Mouse (Mus musculus) limb, embryonic 15.5 days (tissue): ENCODE results near the gene Igsf9. TPM values are rescaled to one million over a fixed set of nuclear protein-coding genes. Genes with fewer than 3 reads are reported as not detected.

Experiments
- ATAC-seq: fragments of 200-750 bp; cut with Nextera tagmentation; 2 replicates; pipeline ENCODE4 v1.8.0; 2017; ENCODE audit warnings: low read depth, moderate TSS enrichment; ENCODE audit not compliant: insufficient number of reproducible peaks, low FRiP score, low TSS enrichment
- H3K27ac ChIP-seq: fragments of 300-500 bp; sonication (generic); 2 replicates; pipeline ENCODE4 v1.5.1; 2015; ENCODE audit warnings: moderate library complexity, mild to moderate bottlenecking, inconsistent platforms
- H3K27me3 ChIP-seq: fragments of 300-500 bp; sonication (generic); 2 replicates; pipeline ENCODE4 v1.6.1; 2015; ENCODE audit warnings: inconsistent platforms
- H3K36me3 ChIP-seq: fragments of 300-500 bp; sonication (generic); 2 replicates; pipeline ENCODE4 v1.6.1; 2015; ENCODE audit warnings: inconsistent platforms
- H3K4me1 ChIP-seq: fragments of 300-500 bp; sonication (generic); 2 replicates; pipeline ENCODE4 v1.6.1; 2015; ENCODE audit warnings: inconsistent platforms
- H3K4me2 ChIP-seq: fragments of 300-500 bp; sonication (generic); 2 replicates; pipeline ENCODE4 v1.6.1; 2015; ENCODE audit warnings: mild to moderate bottlenecking, inconsistent platforms
- H3K4me3 ChIP-seq: fragments of 300-500 bp; sonication (generic); 2 replicates; pipeline ENCODE4 v1.5.1; 2015; ENCODE audit warnings: mild to moderate bottlenecking, inconsistent platforms
- H3K9ac ChIP-seq: fragments of 300-500 bp; sonication (generic); 2 replicates; pipeline ENCODE4 v1.6.1; 2015; ENCODE audit warnings: inconsistent platforms
- H3K9me3 ChIP-seq: fragments of 300-500 bp; sonication (generic); 2 replicates; pipeline ENCODE4 v1.6.1; 2016; ENCODE audit warnings: inconsistent platforms
- WGBS: fragments of 180-500 bp; shearing (Covaris S2); methylation state at CpG from one replicate; pipeline ENCODE4 v1.1.7; 2015; 5-methylcytosine and 5-hydroxymethylcytosine counted together
- polyA plus RNA-seq: library from polyadenylated mRNA; unstranded; fragments of >200 nt; fragmentation: Nextera tagmentation; extraction: Ambion mirVana; gene quantifications from 2 replicates; pipeline ENCODE4 v1.2.1, GENCODE M21; 2015

The Igsf9 gene
- polyA plus RNA-seq, 1 experiment from 2014 or later = 41.0 TPM

DNA sequence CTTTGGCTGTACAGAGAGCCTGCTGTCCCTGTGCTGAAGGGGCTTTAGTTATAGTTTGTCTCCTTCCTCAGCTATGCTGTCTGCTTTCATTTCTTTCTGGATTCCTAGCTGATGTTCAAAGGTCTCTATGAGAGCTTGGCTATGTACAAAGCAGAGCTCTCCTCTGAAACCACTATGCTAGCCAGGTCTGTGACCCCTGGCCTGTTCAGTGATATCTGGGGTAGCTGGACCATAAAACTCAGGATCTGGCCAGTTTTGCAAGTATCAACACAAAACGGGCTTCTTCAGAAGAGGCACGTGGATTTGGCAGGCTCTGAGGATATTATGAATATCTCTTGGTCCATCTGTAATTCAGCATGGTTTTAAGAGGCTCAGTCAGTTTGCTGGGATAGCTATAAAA lies 28.7 kb upstream of the Igsf9 start:
- Histone ChIP-seq H3K27me3 (no peaks in the 10 kb centered on the region), H3K4me3 (no peak overlapping the region), H3K4me1 (0 out of 2 replicates have a peak, but pooled peaks cover 2% of the 10 kb centered on the region), H3K9me3 (no peaks in the 10 kb centered on the region), H3K9ac (no peak overlapping the region), H3K36me3 (no peaks in the 10 kb centered on the region), H3K4me2 (no peak overlapping the region), H3K27ac (no peak overlapping the region)
- WGBS = 64% methylated on average over 2 of the region's 2 CpGs
- no peak for ATAC-seq

DNA sequence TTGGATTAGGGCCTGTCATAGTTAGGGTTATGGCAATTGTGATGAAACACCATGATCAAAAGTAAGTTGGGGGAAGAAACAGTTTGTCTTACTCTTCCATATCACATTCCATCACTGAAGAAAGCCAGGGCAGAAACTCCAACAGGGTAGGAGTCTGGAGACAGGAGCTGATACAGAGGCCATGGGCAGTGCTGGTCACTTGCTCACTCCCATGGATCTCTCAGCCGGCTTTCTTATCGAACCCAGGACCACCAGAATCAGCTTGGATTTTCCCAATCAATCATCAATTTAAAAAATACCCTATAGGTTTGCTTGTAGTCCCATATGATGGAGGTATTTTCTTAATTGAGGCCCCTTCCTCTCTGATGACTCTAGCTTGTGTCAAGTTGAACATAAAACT lies 27.8 kb upstream of the Igsf9 start:
- H3K4me3 ChIP-seq = no peak overlapping the region
- no peak overlapping the region for H3K27ac ChIP-seq
- H3K36me3 ChIP-seq = no peaks in the 10 kb centered on the region
- no peak overlapping the region for H3K9ac ChIP-seq
- no peaks in the 10 kb centered on the region for H3K9me3 ChIP-seq
- 0 out of 2 replicates have a peak, but pooled peaks cover 2% of the 10 kb centered on the region for H3K4me1 ChIP-seq
- WGBS = 88% methylated on average over 2 of the region's 2 CpGs
- no peak overlapping the region for H3K4me2 ChIP-seq
- no peak for ATAC-seq
- no peaks in the 10 kb centered on the region for H3K27me3 ChIP-seq

DNA sequence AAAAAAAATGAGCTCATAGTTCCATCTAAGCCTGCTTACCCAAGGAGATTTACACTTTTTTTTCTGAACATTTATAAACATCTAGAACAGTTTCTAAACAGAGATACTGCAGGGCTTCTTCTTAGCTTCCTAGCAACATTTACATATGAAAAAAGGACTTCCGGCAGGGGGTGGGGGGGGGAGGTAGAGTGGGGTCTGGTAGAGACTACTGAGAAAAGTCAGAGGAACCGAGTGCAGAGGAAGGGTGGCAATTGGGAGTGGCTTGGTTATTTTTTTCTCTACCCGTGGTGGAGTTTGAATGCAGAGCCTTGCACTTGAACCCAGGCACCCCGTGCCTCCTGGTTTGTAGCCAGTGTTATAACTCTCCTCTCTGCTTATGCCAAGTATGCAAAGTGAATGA lies 26.2 kb upstream of the Igsf9 start:
- H3K4me3 ChIP-seq = no peak overlapping the region
- no peaks in the 10 kb centered on the region for H3K27me3 ChIP-seq
- no peak overlapping the region for H3K27ac ChIP-seq
- WGBS = 23% methylated on average over 4 of the region's 4 CpGs
- 0 out of 2 replicates have a peak, but pooled peaks cover 2% of the 10 kb centered on the region for H3K4me1 ChIP-seq
- ATAC-seq = no peak
- no peaks in the 10 kb centered on the region for H3K36me3 ChIP-seq
- H3K9ac ChIP-seq = no peak overlapping the region
- no peaks in the 10 kb centered on the region for H3K9me3 ChIP-seq
- H3K4me2 ChIP-seq = no peak overlapping the region

DNA sequence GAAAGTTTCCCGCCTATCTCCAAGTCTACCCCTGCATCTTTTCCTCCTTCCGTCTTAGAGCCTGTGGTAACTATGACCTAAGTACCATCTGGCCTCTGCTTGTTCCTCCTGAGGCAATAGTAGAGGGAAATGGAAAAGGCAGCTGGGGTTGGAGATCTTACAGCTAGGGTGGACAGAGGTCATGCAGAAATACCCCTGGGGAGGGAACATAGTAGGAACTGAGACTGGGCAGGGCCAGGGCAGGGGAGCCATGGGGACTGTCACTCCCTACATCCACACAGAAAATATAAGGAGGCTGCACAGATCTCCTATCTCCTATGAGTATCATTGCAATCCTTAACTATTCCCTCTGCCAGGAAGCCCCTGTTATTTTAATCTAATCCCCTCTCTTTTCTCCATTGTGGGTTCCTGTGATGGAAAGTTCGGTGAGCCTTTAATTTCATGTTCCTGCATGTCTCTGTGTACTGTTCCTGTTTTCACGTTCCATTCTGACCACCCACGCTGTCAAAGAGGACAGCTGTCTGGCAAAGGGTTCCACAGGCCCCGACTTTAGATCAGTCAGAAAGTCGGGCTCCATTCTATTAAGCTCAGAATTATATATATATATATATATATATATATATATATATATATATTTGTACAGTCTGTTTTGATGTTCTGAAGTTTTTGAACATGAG lies 25.4 kb upstream of the Igsf9 start:
- WGBS = 57% methylated on average over 7 of the region's 7 CpGs
- Histone ChIP-seq H3K9ac (no peak overlapping the region), H3K9me3 (no peaks in the 10 kb centered on the region), H3K36me3 (no peaks in the 10 kb centered on the region), H3K4me2 (no peak overlapping the region), H3K4me1 (0 out of 2 replicates have a peak, but pooled peaks cover 2% of the 10 kb centered on the region), H3K27ac (no peak overlapping the region), H3K27me3 (no peaks in the 10 kb centered on the region), H3K4me3 (no peak overlapping the region)
- ATAC-seq = no peak

DNA sequence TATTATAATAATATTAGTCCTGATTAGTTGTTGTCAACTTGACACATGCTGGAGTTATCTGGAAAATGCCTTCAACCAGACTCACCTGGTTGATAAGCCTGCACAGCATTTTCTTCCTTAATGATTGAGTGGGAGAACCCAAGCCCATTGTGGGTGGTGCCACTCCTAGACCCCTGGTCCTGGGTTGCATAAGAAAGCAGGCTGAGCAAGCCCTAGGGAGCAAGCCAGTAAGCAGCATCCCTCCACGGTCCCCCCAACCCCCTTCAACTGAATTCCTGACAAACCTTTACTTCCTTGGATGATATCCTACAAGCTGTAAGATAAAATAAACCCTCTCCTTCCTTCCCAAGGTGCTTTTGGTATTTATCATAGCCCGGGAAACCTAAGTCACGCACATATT lies 24.4 kb upstream of the Igsf9 start:
- H3K9me3 ChIP-seq = no peaks in the 10 kb centered on the region
- H3K4me3 ChIP-seq = no peak overlapping the region
- 0 out of 2 replicates have a peak, but pooled peaks cover 2% of the 10 kb centered on the region for H3K4me1 ChIP-seq
- no peaks in the 10 kb centered on the region for H3K36me3 ChIP-seq
- no peak for ATAC-seq
- H3K9ac ChIP-seq = no peak overlapping the region
- no peak overlapping the region for H3K4me2 ChIP-seq
- H3K27ac ChIP-seq = no peak overlapping the region
- H3K27me3 ChIP-seq = no peaks in the 10 kb centered on the region
- WGBS = 89% methylated on average over 3 of the region's 3 CpGs

DNA sequence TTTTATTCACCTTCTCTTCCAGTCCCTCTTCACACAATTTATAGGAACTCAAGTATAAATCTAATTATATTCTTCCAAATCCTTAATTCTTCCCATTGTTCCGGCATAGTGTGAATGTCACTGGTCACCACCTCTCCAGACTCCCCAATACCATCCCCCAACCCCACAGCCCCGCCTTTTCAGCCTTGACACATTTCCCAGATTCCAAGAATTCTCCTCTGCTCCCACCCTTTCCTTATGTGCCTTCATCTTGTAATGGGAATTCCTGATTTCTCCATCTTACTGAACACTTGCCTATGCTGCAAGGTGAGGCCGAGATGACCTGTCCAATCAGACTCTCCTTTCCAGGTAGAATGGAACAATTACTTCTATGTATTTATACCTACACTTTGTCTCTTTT lies 23.5 kb upstream of the Igsf9 start:
- WGBS = 78% methylated on average over 3 of the region's 3 CpGs
- Histone ChIP-seq H3K36me3 (no peaks in the 10 kb centered on the region), H3K27me3 (no peaks in the 10 kb centered on the region), H3K9ac (no peak overlapping the region), H3K4me1 (0 out of 2 replicates have a peak, but pooled peaks cover 2% of the 10 kb centered on the region), H3K4me3 (no peak overlapping the region), H3K27ac (no peak overlapping the region), H3K4me2 (no peak overlapping the region), H3K9me3 (no peaks in the 10 kb centered on the region)
- no peak for ATAC-seq

DNA sequence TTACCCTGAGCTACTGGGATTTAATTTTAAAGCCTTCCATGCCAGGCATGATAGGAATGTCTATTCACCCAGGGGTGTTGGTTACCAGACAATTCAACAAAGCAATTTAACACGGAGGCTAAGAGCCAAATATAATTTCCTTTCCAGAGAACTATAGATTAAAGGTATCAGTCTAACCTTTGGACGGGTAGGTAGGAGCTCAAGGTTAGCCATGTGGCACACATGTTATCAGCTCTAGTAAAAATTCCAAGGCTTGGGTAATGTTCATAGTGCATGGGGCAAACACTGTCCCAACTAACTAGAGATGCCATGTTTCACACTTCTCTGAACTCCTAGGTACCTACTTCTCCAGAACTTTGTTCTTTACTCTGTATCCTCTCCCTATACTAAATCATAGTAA lies 20.0 kb upstream of the Igsf9 start:
- H3K27me3 ChIP-seq = no peaks in the 10 kb centered on the region
- H3K9ac ChIP-seq = no peak overlapping the region
- no peaks in the 10 kb centered on the region for H3K4me1 ChIP-seq
- no peaks in the 10 kb centered on the region for H3K36me3 ChIP-seq
- no peaks in the 10 kb centered on the region for H3K9me3 ChIP-seq
- H3K4me3 ChIP-seq = no peak overlapping the region
- WGBS = 44% methylated on average over 2 of the region's 2 CpGs
- H3K4me2 ChIP-seq = no peak overlapping the region
- ATAC-seq = no peak
- no peak overlapping the region for H3K27ac ChIP-seq

DNA sequence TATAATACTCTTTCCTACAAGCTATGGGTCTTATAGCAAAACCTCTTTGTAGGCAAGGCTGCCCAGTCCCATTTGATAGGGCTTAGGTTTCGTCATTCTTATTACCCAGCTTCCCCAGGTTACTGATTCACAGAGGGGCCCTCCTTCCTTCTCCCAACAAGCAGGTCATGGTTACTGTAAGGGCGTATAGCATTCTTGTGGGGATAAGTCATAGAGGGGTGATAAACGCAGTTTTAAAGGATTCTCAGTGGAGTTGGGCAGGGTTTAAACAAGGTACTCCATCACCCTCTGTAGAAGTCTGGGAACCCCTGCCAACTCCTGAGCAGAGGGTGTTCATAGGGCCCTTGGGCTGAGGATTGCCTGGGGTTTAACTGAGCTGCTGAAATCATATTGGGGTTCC lies 19.1 kb upstream of the Igsf9 start:
- ATAC-seq = no peak
- Histone ChIP-seq H3K9me3 (no peaks in the 10 kb centered on the region), H3K9ac (no peak overlapping the region), H3K4me1 (no peaks in the 10 kb centered on the region), H3K27ac (no peak overlapping the region), H3K27me3 (no peaks in the 10 kb centered on the region), H3K36me3 (no peaks in the 10 kb centered on the region), H3K4me2 (no peak overlapping the region), H3K4me3 (no peak overlapping the region)
- 68% methylated on average over 3 of the region's 3 CpGs for WGBS

DNA sequence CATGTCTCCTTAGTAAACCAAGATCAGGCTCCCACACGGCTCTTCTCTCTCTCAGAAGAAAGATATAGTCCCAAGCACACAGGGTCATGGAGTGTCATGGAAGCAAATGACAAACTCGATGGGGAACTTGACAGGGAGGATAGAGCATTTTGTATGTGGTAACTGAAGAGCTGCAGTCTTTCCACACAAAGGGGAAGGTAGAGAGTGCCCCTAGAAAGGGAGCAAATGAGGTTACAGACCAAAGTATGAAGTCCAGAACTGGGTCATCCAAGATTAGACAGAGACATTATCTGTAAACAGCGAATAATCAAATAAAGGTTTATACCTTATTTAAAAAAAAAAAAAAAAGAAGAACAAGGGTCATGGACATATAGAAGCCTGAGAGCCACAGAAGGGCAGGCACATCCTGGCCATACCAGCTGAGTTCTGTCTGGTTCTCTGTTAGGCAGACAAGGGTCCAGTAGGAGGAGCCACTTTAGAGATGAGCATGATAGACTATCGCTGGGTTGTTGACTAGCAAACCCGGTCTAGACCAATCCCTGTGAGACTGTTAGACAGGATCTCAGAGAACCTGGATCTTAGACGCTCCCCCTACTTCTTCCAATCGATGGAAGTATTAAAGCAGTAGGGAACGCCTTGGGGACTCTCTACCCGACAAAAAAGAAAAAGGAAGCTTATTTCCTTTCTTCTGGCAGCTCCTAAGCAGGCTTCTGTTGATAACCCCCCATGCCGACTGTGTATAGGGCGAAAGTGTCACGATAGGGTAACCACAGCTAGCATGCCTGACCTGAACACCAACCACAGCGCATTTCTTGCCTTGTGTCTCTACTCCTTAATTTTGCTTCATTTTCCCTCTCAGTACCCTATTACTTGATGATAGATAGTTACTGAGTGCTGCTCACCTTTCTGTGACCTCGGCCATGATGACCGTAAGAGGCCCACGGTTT lies 17.9 kb upstream of the Igsf9 start:
- Histone ChIP-seq H3K27ac (no peak overlapping the region), H3K36me3 (no peaks in the 10 kb centered on the region), H3K4me1 (no peaks in the 10 kb centered on the region), H3K4me2 (no peak overlapping the region), H3K9ac (no peak overlapping the region), H3K27me3 (no peaks in the 10 kb centered on the region), H3K9me3 (no peaks in the 10 kb centered on the region), H3K4me3 (no peak overlapping the region)
- 82% methylated on average over 16 of the region's 16 CpGs for WGBS
- no peak for ATAC-seq

DNA sequence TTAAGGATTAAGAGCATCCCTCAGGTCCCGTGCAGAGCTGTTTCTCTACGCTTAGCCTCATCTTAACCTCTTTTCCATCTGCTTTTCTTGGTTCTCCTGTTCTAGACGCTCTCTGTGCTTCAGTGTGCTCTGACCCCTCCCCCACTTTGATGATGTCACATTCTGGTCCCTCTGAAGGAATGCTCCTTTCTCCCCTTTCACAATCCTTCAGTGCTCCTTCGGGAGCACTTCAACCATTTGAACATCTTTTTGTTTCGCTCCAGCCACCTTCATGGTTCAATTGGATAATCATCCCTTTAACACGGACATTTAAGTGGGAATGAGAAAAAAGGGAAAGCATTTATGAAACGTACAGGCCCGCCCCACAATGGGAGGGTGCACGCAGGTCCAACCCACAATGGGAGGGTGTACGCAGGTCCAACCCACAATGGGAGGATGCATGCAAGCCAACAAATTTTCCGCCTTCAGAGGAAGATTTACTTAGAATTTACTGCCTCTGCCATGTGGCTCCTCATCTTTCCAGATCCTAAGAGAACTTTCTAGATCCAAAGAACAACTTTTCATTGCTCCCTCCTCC lies 13.2 kb upstream of the Igsf9 start:
- no peak overlapping the region for H3K4me2 ChIP-seq
- no peak overlapping the region for H3K4me3 ChIP-seq
- no peaks in the 10 kb centered on the region for H3K4me1 ChIP-seq
- H3K9me3 ChIP-seq = no peaks in the 10 kb centered on the region
- H3K27ac ChIP-seq = no peak overlapping the region
- H3K36me3 ChIP-seq = no peaks in the 10 kb centered on the region
- ATAC-seq = no peak
- no peaks in the 10 kb centered on the region for H3K27me3 ChIP-seq
- no peak overlapping the region for H3K9ac ChIP-seq
- 75% methylated on average over 11 of the region's 11 CpGs for WGBS

DNA sequence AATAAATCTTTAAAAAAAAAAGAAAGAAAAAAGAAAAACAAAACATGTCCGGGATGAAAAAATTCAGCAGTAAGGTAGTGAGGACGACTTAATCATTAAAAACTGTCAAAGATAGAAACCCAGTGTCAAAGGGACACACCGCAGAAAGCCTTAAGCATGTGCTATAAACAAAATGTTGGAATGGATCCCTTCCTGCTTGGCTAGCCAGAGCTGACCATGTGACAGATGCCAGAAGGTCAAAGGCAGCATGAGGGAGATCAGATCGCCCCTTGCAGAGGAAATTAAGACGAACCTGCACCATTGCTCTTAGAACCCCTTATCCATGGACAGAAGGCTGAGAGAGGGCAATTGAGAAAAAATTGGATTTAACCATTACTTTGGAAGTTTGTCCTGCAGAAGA lies 12.2 kb upstream of the Igsf9 start:
- Histone ChIP-seq H3K9ac (no peak overlapping the region), H3K4me3 (no peak overlapping the region), H3K36me3 (no peaks in the 10 kb centered on the region), H3K9me3 (no peaks in the 10 kb centered on the region), H3K4me1 (no peaks in the 10 kb centered on the region), H3K27me3 (no peaks in the 10 kb centered on the region), H3K4me2 (no peak overlapping the region), H3K27ac (no peak overlapping the region)
- ATAC-seq = no peak
- 84% methylated on average over 5 of the region's 5 CpGs for WGBS
